Mouse (Mus musculus): ENCODE data around the gene Ddx47. TPM values are rescaled to one million over a fixed set of nuclear protein-coding genes. Genes with fewer than 3 reads are reported as not detected.

Gene Ddx47
- polyA plus RNA-seq, 1 experiment = 56.9 TPM

- Histone ChIP-seq H3K4me3 (replicated peaks; ENCODE audit: control insufficient read depth, low read depth, low read length) (no peak overlapping the region), H3K27ac (ENCODE audit: control insufficient read depth, insufficient read depth, low read depth, low read length, poor library complexity) (no peak overlapping the region), H3K4me1 (ENCODE audit: control insufficient read depth, insufficient read depth, low read length) (no peaks in the 10 kb centered on the region)
- WGBS = 84% methylated on average over 3 of the region's 3 CpGs
- TF ChIP-seq CTCF (IDR thresholded peaks at IDR 0.05; ENCODE audit: control insufficient read depth, insufficient read depth, low read length) (no peak), POLR2A (IDR thresholded peaks at IDR 0.05; ENCODE audit: borderline replicate concordance, control insufficient read depth, low read depth, low read length) (no peak)
Measured at GRCm38 (mm10) chr6:135041930-135042329, 30.5 kb downstream of the Ddx47 start.

- 71% methylated on average over 9 of the region's 9 CpGs for WGBS
Measured at GRCm38 (mm10) chr6:135047276-135047675, 35.9 kb downstream of the Ddx47 start.

DNA sequence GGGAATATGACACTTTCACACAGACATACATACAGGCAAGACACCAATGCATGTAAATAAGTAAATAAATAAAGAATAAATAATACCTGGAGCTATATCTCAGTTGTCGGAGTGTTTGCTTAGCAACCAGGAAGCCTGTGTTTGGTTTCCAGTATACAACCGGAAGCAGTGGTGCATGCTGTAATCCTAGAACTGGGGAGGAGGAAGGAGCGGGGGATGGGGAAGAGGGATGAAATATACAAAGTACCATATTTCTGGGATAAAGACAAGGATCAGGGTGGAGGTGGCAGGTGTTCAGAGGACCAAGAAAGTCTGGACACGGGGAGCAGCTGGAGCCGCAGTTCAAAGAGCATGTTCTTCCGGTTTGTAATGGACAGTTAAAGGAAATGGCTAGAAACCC lies 37.1 kb downstream of the Ddx47 start:
- Histone ChIP-seq H3K4me3 (replicated peaks; ENCODE audit: control insufficient read depth, low read depth, low read length) (no peak overlapping the region), H3K27ac (ENCODE audit: control insufficient read depth, insufficient read depth, low read depth, low read length, poor library complexity) (no peak overlapping the region), H3K4me1 (ENCODE audit: control insufficient read depth, insufficient read depth, low read length) (no peaks in the 10 kb centered on the region)
- TF ChIP-seq CTCF (IDR thresholded peaks at IDR 0.05; ENCODE audit: control insufficient read depth, insufficient read depth, low read length) (no peak), POLR2A (IDR thresholded peaks at IDR 0.05; ENCODE audit: borderline replicate concordance, control insufficient read depth, low read depth, low read length) (no peak)
- 80% methylated on average over 6 of the region's 6 CpGs for WGBS

More at GRCm38 (mm10) chr6:135047276-135047675, 35.9 kb downstream of the Ddx47 start:
- Histone ChIP-seq H3K27ac (ENCODE audit: control insufficient read depth, insufficient read depth, low read depth, low read length, poor library complexity) (no peak overlapping the region), H3K4me3 (replicated peaks; ENCODE audit: control insufficient read depth, low read depth, low read length) (no peak overlapping the region), H3K4me1 (ENCODE audit: control insufficient read depth, insufficient read depth, low read length) (no peaks in the 10 kb centered on the region)
- TF ChIP-seq POLR2A (IDR thresholded peaks at IDR 0.05; ENCODE audit: borderline replicate concordance, control insufficient read depth, low read depth, low read length) = no peak
- no peak for TF ChIP-seq CTCF (IDR thresholded peaks at IDR 0.05; ENCODE audit: control insufficient read depth, insufficient read depth, low read length)

- 87% methylated on average over 16 of the region's 16 CpGs for WGBS
Measured at GRCm38 (mm10) chr6:135048956-135049355, 37.5 kb downstream of the Ddx47 start.

DNA sequence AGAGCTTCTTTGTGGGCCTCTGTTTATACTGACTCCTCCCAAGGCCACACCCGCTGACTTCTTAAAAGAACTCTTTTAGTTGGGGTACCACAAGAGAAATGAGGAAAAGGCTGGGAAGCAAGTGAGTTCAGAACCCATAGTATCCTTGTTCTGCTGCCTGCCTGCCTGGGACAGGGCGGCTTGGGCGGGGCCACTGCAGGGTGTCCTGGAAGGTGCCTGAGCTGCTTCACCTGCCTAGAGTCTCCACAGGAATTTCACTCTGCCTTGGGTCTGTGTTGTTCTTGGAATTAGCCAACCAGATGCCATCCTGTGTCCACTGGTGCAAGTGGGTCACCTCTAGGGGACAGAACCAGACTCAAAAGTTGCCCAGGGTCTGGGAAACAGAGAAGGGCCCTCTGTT lies 42.4 kb downstream of the Ddx47 start:
- TF ChIP-seq CTCF (IDR thresholded peaks at IDR 0.05; ENCODE audit: control insufficient read depth, insufficient read depth, low read length) (no peak), POLR2A (IDR thresholded peaks at IDR 0.05; ENCODE audit: borderline replicate concordance, control insufficient read depth, low read depth, low read length) (no peak)
- 86% methylated on average over 3 of the region's 3 CpGs for WGBS
- no peaks in the 10 kb centered on the region for H3K4me1 ChIP-seq (ENCODE audit: control insufficient read depth, insufficient read depth, low read length)

More at GRCm38 (mm10) chr6:135048956-135049355, 37.5 kb downstream of the Ddx47 start:
- Histone ChIP-seq H3K4me1 (ENCODE audit: control insufficient read depth, insufficient read depth, low read length) (no peaks in the 10 kb centered on the region), H3K4me3 (replicated peaks; ENCODE audit: control insufficient read depth, low read depth, low read length) (no peak overlapping the region), H3K27ac (ENCODE audit: control insufficient read depth, insufficient read depth, low read depth, low read length, poor library complexity) (no peak overlapping the region)
- no peak for TF ChIP-seq POLR2A (IDR thresholded peaks at IDR 0.05; ENCODE audit: borderline replicate concordance, control insufficient read depth, low read depth, low read length)
- no peak for TF ChIP-seq CTCF (IDR thresholded peaks at IDR 0.05; ENCODE audit: control insufficient read depth, insufficient read depth, low read length)

DNA sequence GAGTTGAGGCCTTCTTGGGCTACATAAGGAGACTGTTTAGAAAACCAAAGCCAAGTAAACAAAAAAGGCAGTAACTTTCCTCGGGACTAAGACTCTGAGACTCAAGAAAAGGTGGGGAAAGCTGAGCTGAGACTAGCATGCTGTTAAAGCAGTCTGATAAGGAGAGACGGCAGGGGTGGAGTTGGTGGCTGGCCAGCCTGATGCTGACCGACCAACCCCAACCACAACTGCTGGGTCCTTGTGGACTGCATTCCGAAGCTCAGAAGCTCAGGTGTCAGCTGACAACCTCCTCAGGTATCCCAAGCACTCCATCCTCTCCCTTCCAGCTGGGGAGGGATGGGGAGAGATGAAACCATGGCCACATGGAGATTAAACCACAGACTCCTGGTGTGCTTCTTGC lies 44.5 kb downstream of the Ddx47 start:
- no peak overlapping the region for H3K27ac ChIP-seq (ENCODE audit: control insufficient read depth, insufficient read depth, low read depth, low read length, poor library complexity)
- no peaks in the 10 kb centered on the region for H3K4me1 ChIP-seq (ENCODE audit: control insufficient read depth, insufficient read depth, low read length)
- TF ChIP-seq CTCF (IDR thresholded peaks at IDR 0.05; ENCODE audit: control insufficient read depth, insufficient read depth, low read length) = no peak
- no peak for TF ChIP-seq POLR2A (IDR thresholded peaks at IDR 0.05; ENCODE audit: borderline replicate concordance, control insufficient read depth, low read depth, low read length)
- H3K4me3 ChIP-seq (replicated peaks; ENCODE audit: control insufficient read depth, low read depth, low read length) = no peak overlapping the region
- 74% methylated on average over 4 of the region's 4 CpGs for WGBS

More for the DNA sequence above, 42.4 kb downstream of the Ddx47 start:
- Histone ChIP-seq H3K27ac (ENCODE audit: control insufficient read depth, insufficient read depth, low read depth, low read length, poor library complexity) (no peak overlapping the region), H3K4me3 (replicated peaks; ENCODE audit: control insufficient read depth, low read depth, low read length) (no peak overlapping the region)

GRCm38 (mm10) chr6:135060728-135061127 lies 49.3 kb downstream of the Ddx47 start:
- 90% methylated on average over 4 of the region's 4 CpGs for WGBS

GRCm38 (mm10) chr6:135064621-135065020 lies 53.2 kb downstream of the Ddx47 start:
- TF ChIP-seq POLR2A (IDR thresholded peaks at IDR 0.05; ENCODE audit: borderline replicate concordance, control insufficient read depth, low read depth, low read length) (no peak), CTCF (IDR thresholded peaks at IDR 0.05; ENCODE audit: control insufficient read depth, insufficient read depth, low read length) (no peak)
- WGBS = 88% methylated on average over 12 of the region's 12 CpGs

More at GRCm38 (mm10) chr6:135060728-135061127, 49.3 kb downstream of the Ddx47 start:
- TF ChIP-seq POLR2A (IDR thresholded peaks at IDR 0.05; ENCODE audit: borderline replicate concordance, control insufficient read depth, low read depth, low read length) (no peak), CTCF (IDR thresholded peaks at IDR 0.05; ENCODE audit: control insufficient read depth, insufficient read depth, low read length) (no peak)
- Histone ChIP-seq H3K4me1 (ENCODE audit: control insufficient read depth, insufficient read depth, low read length) (no peaks in the 10 kb centered on the region), H3K4me3 (replicated peaks; ENCODE audit: control insufficient read depth, low read depth, low read length) (no peak overlapping the region), H3K27ac (ENCODE audit: control insufficient read depth, insufficient read depth, low read depth, low read length, poor library complexity) (no peak overlapping the region)

More at GRCm38 (mm10) chr6:135064621-135065020, 53.2 kb downstream of the Ddx47 start:
- Histone ChIP-seq H3K4me1 (ENCODE audit: control insufficient read depth, insufficient read depth, low read length) (no peaks in the 10 kb centered on the region), H3K4me3 (replicated peaks; ENCODE audit: control insufficient read depth, low read depth, low read length) (no peak overlapping the region), H3K27ac (ENCODE audit: control insufficient read depth, insufficient read depth, low read depth, low read length, poor library complexity) (no peak overlapping the region)

Data from bone marrow, adult 2 months (tissue).